Mouse (Mus musculus) MEL (cell line): ENCODE measurements around the gene Dennd1a.

Experiments used
- CTCF ChIP-seq, 3 experiments: IDR thresholded peaks in 2 of 3; conservative IDR thresholded peaks in 1 of 3; 2 replicates each; pipeline ENCODE4 v1.5.1; 2011 to 2012; ENCODE audit warnings: low read length in 3 of 3, low read depth in 2 of 3, mild to moderate bottlenecking in 2 of 3, improper control_type of control experiment in 1 of 3, inconsistent platforms in 1 of 3, mixed read lengths in 1 of 3, moderate library complexity in 1 of 3; ENCODE audit not compliant: control insufficient read depth in 1 of 3, insufficient read depth in 1 of 3, poor library complexity in 1 of 3, severe bottlenecking in 1 of 3
- MXI1 ChIP-seq: IDR thresholded peaks from 2 replicates; pipeline ENCODE4 v1.6.1; 2011; ENCODE audit warnings: mild to moderate bottlenecking, low read depth, low read length, improper control_type of control experiment
- MYC ChIP-seq: IDR thresholded peaks from 2 replicates; pipeline ENCODE4 v1.6.1; 2011; ENCODE audit warnings: low read depth, mild to moderate bottlenecking, low read length, improper control_type of control experiment, moderate library complexity
- POLR2A ChIP-seq, 2 experiments: IDR thresholded peaks; 2 replicates each; pipeline ENCODE4 v1.6.1; 2011 to 2012; ENCODE audit warnings: low read length in 2 of 2, mild to moderate bottlenecking in 2 of 2, control low read depth in 1 of 2, improper control_type of control experiment in 1 of 2, low read depth in 1 of 2, moderate library complexity in 1 of 2; ENCODE audit not compliant: control insufficient read depth in 1 of 2, insufficient read depth in 1 of 2, poor library complexity in 1 of 2
- USF2 ChIP-seq, 2 experiments: IDR thresholded peaks; 2 replicates each; pipeline ENCODE4 v1.6.1; 2011 to 2012; ENCODE audit warnings: improper control_type of control experiment in 2 of 2, low read length in 2 of 2, borderline replicate concordance in 1 of 2, inconsistent platforms in 1 of 2, low read depth in 1 of 2, mild to moderate bottlenecking in 1 of 2; ENCODE audit not compliant: insufficient read depth in 1 of 2
- ZNF384 ChIP-seq: IDR thresholded peaks from 2 replicates; pipeline ENCODE4 v1.6.1; 2012; ENCODE audit warnings: low read depth, mild to moderate bottlenecking, inconsistent platforms, low read length, improper control_type of control experiment

- TF ChIP-seq POLR2A (IDR thresholded peaks at IDR 0.05; ENCODE audit: control insufficient read depth in 1 of 2, insufficient read depth in 1 of 2, low read depth in 1 of 2, low read length in 2 of 2, poor library complexity in 1 of 2): no peak
- TF ChIP-seq MYC: no peak
- TF ChIP-seq ZNF384: no peak
- no peak for TF ChIP-seq USF2 (IDR thresholded peaks at IDR 0.05; ENCODE audit: borderline replicate concordance in 1 of 2, insufficient read depth in 1 of 2, low read depth in 1 of 2, low read length in 2 of 2)
- no peak for TF ChIP-seq CTCF (IDR thresholded peaks at IDR 0.05 in 2 of 3, conservative IDR thresholded peaks at IDR 0.05 in 1 of 3; ENCODE audit: control insufficient read depth in 1 of 3, insufficient read depth in 1 of 3, low read depth in 2 of 3, low read length in 3 of 3, poor library complexity in 1 of 3, severe bottlenecking in 1 of 3)
- no peak for TF ChIP-seq MXI1
These were observed 304.5 kb downstream of the Dennd1a start for GRCm38 (mm10) chr2:37982714-37983113.
